Mouse (Mus musculus): ENCODE results near the gene Lst1. TPM values are rescaled to one million over a fixed set of nuclear protein-coding genes. Genes with fewer than 3 reads are reported as not detected.

Gene Lst1
- total and polyA plus RNA-seq, 3 experiments: 15.2 to 29.0 TPM; not detected in 1

DNA sequence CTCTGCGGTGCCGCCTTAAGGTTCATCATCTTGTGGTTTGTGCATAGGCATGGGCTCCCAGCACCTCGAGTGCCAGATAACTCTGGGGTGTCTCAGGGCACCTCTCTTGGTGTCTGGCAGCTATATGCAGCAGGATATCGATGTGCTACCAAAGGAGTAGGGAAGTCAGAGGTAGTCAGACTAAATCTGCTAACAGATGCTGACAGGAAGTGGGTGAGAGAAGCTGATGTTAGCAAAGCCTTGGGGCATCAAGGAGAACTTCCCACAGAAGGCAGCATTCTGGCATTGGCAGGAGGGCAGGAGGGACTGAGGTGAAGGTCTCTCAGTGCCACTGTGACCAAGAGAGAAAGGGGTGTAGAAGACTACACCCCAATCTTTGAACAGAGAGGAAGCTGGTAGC lies 1.9 kb upstream of the Lst1 start:
- H3K36me3 ChIP-seq (ENCODE audit: control insufficient read depth in 1 of 2, insufficient read depth in 2 of 2, low read length in 2 of 2): peaks cover 0 to 39% of the 10 kb centered on the region in 2 experiments; a peak in 2 of 4 replicates
- no peaks in the 10 kb centered on the region for H3K79me2 ChIP-seq (ENCODE audit: control insufficient read depth, insufficient read depth, low read length, poor library complexity)
- H3K4me3 ChIP-seq (ENCODE audit: control insufficient read depth in 1 of 2, insufficient read depth in 1 of 2, low read depth in 2 of 2, low read length in 2 of 2): peak overlapping the region; percentile 20 to 42; a peak in 3 of 4 replicates
- peak; percentile 72 for DNase-seq (ENCODE audit: low read depth, low spot score)
- no peaks in the 10 kb centered on the region for H3K9me3 ChIP-seq (replicated peaks; ENCODE audit: insufficient read depth, low read length)
- H3K9ac ChIP-seq (ENCODE audit: control insufficient read depth, low read depth, low read length, poor library complexity, severe bottlenecking): peak overlapping the region; percentile 53
- peaks cover 20 to 52% of the 10 kb centered on the region in 2 experiments for H3K4me1 ChIP-seq (ENCODE audit: control insufficient read depth in 1 of 2, insufficient read depth in 2 of 2, low read length in 2 of 2)
- no peaks in the 10 kb centered on the region for H3K27me3 ChIP-seq (ENCODE audit: control insufficient read depth in 1 of 2, insufficient read depth in 2 of 2, low read length in 2 of 2)
- H3K27ac ChIP-seq (ENCODE audit: control insufficient read depth, low read depth, low read length): peak overlapping the region; percentile 89
- TF ChIP-seq NELFE (IDR thresholded peaks at IDR 0.05; ENCODE audit: low read depth, low read length) (peak; percentile 42; the same call in 1 of the 2 replicates), UBTF (IDR thresholded peaks at IDR 0.05; ENCODE audit: borderline replicate concordance, insufficient read depth, low read depth, low read length) (no peak), MYC (IDR thresholded peaks at IDR 0.05; ENCODE audit: low read depth, low read length) (no peak), ZNF384 (IDR thresholded peaks at IDR 0.05; ENCODE audit: low read depth, low read length) (no peak), GATA1 (IDR thresholded peaks at IDR 0.05; ENCODE audit: low read depth, low read length) (peak; percentile 26; the same call in 1 of the 2 replicates), NRF1 (IDR thresholded peaks at IDR 0.05; ENCODE audit: insufficient read depth, low read depth, low read length, poor library complexity, severe bottlenecking) (no peak), MYB (IDR thresholded peaks at IDR 0.05; ENCODE audit: low read depth, low read length) (no peak), ZC3H11A (IDR thresholded peaks at IDR 0.05; ENCODE audit: low read depth, low read length) (no peak), MAZ (IDR thresholded peaks at IDR 0.05; ENCODE audit: low read depth, low read length) (no peak), POLR2A (IDR thresholded peaks at IDR 0.05; ENCODE audit: control insufficient read depth in 1 of 2, insufficient read depth in 1 of 2, low read depth in 1 of 2, low read length in 2 of 2, poor library complexity in 1 of 2) (no peak; a peak in 1 of 4 replicates), CHD1 (IDR thresholded peaks at IDR 0.05; ENCODE audit: low read depth, low read length) (no peak), GABPA (IDR thresholded peaks at IDR 0.05; ENCODE audit: low read depth, low read length) (no peak), TCF12 (IDR thresholded peaks at IDR 0.05; ENCODE audit: low read depth, low read length) (no peak), JUND (IDR thresholded peaks at IDR 0.05; ENCODE audit: low read depth, low read length) (no peak), CTCF (IDR thresholded peaks at IDR 0.05 in 2 of 3, conservative IDR thresholded peaks at IDR 0.05 in 1 of 3; ENCODE audit: control insufficient read depth in 1 of 3, insufficient read depth in 1 of 3, low read depth in 2 of 3, low read length in 3 of 3, poor library complexity in 1 of 3, severe bottlenecking in 1 of 3) (no peak), E2F4 (IDR thresholded peaks at IDR 0.05; ENCODE audit: borderline replicate concordance, low read depth, low read length) (no peak), ELF1 (IDR thresholded peaks at IDR 0.05; ENCODE audit: low read depth, low read length) (0 out of 2 replicates have a peak, but pooled peaks have one; percentile 22), MAX (IDR thresholded peaks at IDR 0.05; ENCODE audit: low read length) (no peak; the same call in 1 of the 2 replicates), POLR2AphosphoS2 (IDR thresholded peaks at IDR 0.05; ENCODE audit: low read length) (no peak), EP300 (IDR thresholded peaks at IDR 0.05; ENCODE audit: low read depth in 1 of 2, low read length in 2 of 2) (peak; percentile 60 to 66), TBP (IDR thresholded peaks at IDR 0.05; ENCODE audit: low read depth, low read length) (no peak; the same call in 1 of the 2 replicates), ZKSCAN1 (IDR thresholded peaks at IDR 0.05; ENCODE audit: low read depth, low read length) (no peak), SMC3 (IDR thresholded peaks at IDR 0.05; ENCODE audit: low read depth, low read length) (no peak), POLR2AphosphoS5 (IDR thresholded peaks at IDR 0.05; ENCODE audit: borderline replicate concordance, low read depth, low read length) (no peak), SIN3A (IDR thresholded peaks at IDR 0.05; ENCODE audit: low read length) (peak; percentile 62; the same call in 1 of the 2 replicates), KAT2A (conservative IDR thresholded peaks at IDR 0.05; ENCODE audit: low read depth, low read length) (no peak), CHD2 (IDR thresholded peaks at IDR 0.05; ENCODE audit: low read length) (no peak), USF1 (IDR thresholded peaks at IDR 0.05; ENCODE audit: low read depth, low read length) (no peak), MAFK (IDR thresholded peaks at IDR 0.05; ENCODE audit: borderline replicate concordance, low read depth, low read length) (no peak), ZMIZ1 (IDR thresholded peaks at IDR 0.05; ENCODE audit: low read depth, low read length) (0 out of 2 replicates have a peak, but pooled peaks have one; percentile 7), USF2 (IDR thresholded peaks at IDR 0.05; ENCODE audit: borderline replicate concordance in 1 of 2, insufficient read depth in 1 of 2, low read depth in 1 of 2, low read length in 2 of 2) (no peak), BHLHE40 (IDR thresholded peaks at IDR 0.05; ENCODE audit: borderline replicate concordance, low read depth, low read length) (no peak), MEF2A (IDR thresholded peaks at IDR 0.05; ENCODE audit: extremely low read depth, insufficient replicate concordance, low read depth, low read length, poor library complexity, severe bottlenecking) (no peak), RCOR1 (IDR thresholded peaks at IDR 0.05; ENCODE audit: low read depth, low read length) (peak; percentile 56; the same call in 1 of the 2 replicates), MXI1 (IDR thresholded peaks at IDR 0.05; ENCODE audit: low read depth, low read length) (no peak), RAD21 (IDR thresholded peaks at IDR 0.05; ENCODE audit: low read depth, low read length) (no peak), HCFC1 (IDR thresholded peaks at IDR 0.05; ENCODE audit: low read depth, low read length) (no peak)

Data from MEL (cell line).